Mouse (Mus musculus): ENCODE data around the gene Gm3250. TPM values are rescaled to one million over a fixed set of nuclear protein-coding genes. Genes with fewer than 3 reads are reported as not detected.
"Not testable (repeated sequence)": the region's sequence is repeated elsewhere in the genome, so short reads cannot be mapped to it uniquely, and the experiment has no call there.

Gene Gm3250
- total RNA-seq (2021): not detected

- DNase-seq (ENCODE audit: extremely low spot score in 1 of 2, low spot score in 2 of 2); intact Hi-C loops (cut with DNase I): not testable (repeated sequence)
These were observed at the start of gene Gm3250 for GRCm38 (mm10) chr10:77782442-77782841. Gene Gm3250 (minus strand): TSS chr10:77782542.

DNA sequence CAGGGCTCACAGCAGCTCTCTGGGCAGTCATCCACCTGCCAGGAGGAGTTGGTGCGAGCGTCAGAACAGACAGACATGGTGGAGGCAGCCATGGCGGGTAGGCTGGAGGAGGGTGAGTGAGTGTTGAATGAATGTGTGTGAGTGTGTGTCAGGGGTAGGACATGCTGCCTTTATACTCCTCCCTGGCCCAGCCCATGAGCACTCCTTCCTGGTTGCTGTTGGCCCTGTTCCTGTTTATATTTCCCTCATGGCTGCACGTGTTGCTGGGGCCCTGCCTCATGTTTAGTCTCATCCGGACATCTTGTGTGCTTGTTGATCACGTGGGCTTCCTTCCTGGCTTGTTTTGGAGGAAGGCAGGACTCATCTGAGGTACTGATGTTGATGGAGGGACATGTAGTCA is 44.6 kb upstream of the Gm3250 start, which contains the start of gene Krtap10-4:
Gene Krtap10-4, minus strand, starts transcription at position 145 of the 400 bp plus-strand sequence.
- intact Hi-C loops (cut with DNase I): no loop called here
- no peak for DNase-seq (ENCODE audit: extremely low spot score in 1 of 2, low spot score in 2 of 2)

DNA sequence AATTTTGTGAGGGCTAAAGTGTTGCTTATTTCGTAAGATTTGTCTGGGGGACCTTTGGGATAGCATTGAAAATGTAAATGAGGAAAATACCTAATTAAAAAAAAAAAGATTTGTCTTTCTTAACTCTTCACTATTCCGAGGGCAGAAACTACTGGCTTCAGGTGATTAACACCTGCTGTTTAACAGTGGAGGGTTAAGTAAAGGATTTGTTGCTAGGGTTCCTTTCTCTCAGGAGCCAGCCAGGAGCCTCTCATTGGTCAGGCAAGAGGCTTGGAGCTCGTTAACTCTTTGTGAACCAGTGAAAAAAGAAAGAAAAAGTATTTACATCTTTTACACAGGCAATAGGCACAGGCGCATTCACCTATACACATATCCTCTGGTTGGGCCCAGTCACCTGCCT is 36.9 kb upstream of the Gm3250 start:
- intact Hi-C loops (cut with DNase I): no loop called here
- DNase-seq (ENCODE audit: extremely low spot score in 1 of 2, low spot score in 2 of 2): no peak

- intact Hi-C loops (cut with DNase I): no loop called here
- DNase-seq (ENCODE audit: extremely low spot score in 1 of 2, low spot score in 2 of 2): no peak
These were observed 36.2 kb upstream of the Gm3250 start for GRCm38 (mm10) chr10:77818523-77818922.

GRCm38 (mm10) chr10:77815514-77815913 is 33.2 kb upstream of the Gm3250 start:
- no peak for DNase-seq (ENCODE audit: extremely low spot score in 1 of 2, low spot score in 2 of 2)
- intact Hi-C loops (cut with DNase I): no loop called here

DNA sequence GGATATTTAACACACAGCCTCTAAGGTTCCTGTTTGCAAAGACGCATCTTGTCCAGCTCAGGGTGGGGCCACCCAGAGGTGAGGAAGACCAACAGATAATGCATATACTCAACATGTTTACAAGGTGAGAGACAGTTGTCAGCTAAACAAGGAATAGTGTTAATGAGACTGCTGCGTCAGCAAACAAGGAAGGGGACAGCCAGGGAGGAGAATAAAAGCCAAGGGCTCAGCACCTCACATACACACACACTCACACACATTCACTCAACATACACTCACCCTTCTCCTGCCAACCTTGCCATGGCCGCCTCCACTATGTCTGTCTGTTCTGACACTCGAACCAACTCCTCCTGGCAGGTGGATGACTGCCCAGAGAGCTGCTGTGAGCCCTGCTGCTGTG is 32.0 kb upstream of the Gm3250 start, which contains the start of gene Gm2696:
Gene Gm2696, plus strand, starts transcription at position 301 of the 400 bp plus-strand sequence.
- intact Hi-C loops (cut with DNase I): no loop called here
- DNase-seq (ENCODE audit: extremely low spot score in 1 of 2, low spot score in 2 of 2): no peak

GRCm38 (mm10) chr10:77811743-77812142 is 29.4 kb upstream of the Gm3250 start, which contains the start of gene Gm9507:
Gene Gm9507 (minus strand): TSS chr10:77811843.
- intact Hi-C loops (cut with DNase I): no loop called here
- no peak for DNase-seq (ENCODE audit: extremely low spot score in 1 of 2, low spot score in 2 of 2)

DNA sequence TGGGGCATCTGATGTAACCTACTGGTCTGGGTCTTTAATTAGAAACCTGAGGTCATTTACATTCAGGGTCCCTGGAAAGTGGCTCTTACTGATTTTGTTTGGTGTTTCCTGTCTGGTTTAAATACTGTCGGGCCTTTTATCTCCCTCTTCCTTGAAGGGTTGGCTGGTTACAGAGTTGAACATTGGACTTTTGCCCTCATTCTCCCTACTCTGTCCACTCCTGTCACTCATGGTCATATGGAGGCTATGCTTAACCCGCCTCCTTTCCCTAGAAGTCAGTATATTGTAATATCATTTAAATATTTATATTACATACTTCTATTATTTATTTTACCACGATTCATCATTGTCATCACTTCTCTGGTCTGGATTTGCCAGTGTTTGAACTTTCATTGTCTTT is 21.8 kb upstream of the Gm3250 start:
- DNase-seq (ENCODE audit: extremely low spot score in 1 of 2, low spot score in 2 of 2): no peak
- intact Hi-C loops (cut with DNase I): no loop called here

GRCm38 (mm10) chr10:77798921-77799508 is 16.7 kb upstream of the Gm3250 start, which contains the start of gene Gm19668:
Gene Gm19668 (minus strand): TSS chr10:77799133.
- DNase-seq (ENCODE audit: extremely low spot score in 1 of 2, low spot score in 2 of 2): no peak
- intact Hi-C loops (cut with DNase I): no loop called here

DNA sequence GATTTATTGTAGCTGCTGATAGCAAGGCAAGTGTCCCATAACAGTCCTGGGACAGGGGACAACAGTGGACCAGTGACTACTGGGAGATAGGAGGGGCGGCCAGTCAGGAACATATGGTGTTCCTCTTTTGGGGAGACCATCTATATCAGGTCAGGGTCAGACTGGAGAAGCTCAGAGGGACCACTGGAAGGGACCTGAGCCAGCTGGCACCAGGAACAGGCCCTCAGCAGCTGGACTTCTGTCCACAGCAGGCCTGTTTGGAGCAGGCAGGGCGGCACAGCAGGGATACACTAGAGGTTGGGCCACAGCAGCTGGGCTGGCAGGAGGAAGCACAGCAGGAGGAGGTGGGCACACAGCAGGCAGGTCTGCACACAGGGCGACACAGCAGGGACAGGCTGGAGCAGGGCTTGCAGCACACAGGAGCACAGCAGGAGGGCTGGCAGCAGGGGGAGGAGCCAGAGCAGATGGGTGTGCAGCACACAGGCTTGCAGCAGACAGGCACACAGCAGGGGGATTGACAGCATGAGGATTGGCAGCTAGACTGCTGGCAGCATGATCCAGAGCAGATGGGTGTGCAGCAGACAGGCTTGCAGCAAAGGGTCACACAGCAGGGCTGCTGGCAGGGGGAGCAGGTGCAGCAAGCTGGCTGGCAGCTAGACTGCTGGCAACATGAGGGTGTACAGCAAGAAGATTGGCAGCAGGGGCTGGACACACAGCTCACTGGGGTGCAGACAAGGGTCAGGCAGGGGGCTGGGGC is 16.0 kb upstream of the Gm3250 start:
- DNase-seq (ENCODE audit: extremely low spot score in 1 of 2, low spot score in 2 of 2); intact Hi-C loops (cut with DNase I): not testable (repeated sequence)

DNA sequence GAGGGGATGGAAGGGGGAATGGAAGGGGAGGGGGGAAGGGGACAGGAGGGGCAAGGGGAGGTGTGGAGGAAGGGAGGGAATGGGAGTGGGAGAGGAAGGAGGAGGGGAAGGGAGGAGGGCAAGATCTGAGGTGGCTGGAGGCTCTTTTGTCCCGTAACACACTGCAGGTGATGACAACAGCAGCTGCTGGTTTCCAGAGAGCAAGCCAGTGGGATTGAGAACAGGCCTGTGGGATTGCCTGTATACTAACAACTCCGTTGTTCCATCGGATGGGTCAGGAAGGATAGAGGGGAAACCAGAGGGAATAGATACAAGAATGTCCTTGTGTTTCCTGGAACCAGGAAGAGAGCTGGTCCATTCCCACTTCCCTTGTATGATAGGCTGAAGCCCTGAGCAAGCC is 15.3 kb upstream of the Gm3250 start:
- no peak for DNase-seq (ENCODE audit: extremely low spot score in 1 of 2, low spot score in 2 of 2)
- intact Hi-C loops (cut with DNase I): no loop called here

DNA sequence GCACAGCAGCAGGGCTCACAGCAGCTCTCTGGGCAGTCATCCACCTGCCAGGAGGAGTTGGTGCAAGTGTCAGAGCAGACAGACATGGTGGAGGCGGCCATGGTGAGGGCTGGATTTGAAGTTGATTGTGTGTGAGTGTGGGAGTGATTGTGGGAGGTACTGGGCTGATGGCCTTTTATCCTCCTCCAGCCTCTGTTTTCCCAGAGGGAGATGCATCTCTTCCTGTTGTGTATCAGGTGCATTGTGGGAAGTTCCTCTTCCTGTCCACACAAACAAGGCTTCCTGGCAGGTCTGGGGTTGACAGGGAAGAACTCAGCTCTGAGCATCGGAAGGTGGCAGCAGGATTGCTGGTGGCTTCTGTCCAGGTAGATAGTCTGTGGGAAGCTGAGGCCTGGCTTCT is 12.6 kb upstream of the Gm3250 start, which contains the start of gene Gm9639:
Gene Gm9639, minus strand, starts transcription at position 101 of the 400 bp plus-strand sequence.
- intact Hi-C loops (cut with DNase I): no loop called here
- DNase-seq (ENCODE audit: extremely low spot score in 1 of 2, low spot score in 2 of 2): no peak

DNA sequence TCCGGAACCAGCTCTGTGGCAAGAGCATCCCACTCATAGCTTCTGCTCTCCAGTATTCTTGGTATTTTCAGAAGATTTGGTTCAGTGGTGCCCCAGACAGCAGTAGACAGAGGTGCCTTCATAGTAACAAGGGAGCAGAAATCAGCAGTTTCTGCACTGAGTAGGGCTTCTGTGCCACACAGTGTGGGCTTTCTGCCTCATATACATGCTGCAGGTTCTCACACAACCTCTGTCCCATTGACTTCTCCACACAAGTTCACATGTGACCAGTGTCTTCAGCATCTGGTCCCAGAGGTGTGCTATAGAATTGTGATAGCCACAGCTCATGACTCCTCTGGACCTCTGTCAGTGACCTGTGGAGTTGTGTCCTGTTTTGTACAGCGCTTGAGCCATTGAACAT is 6.3 kb upstream of the Gm3250 start:
- intact Hi-C loops (cut with DNase I): no loop called here
- DNase-seq (ENCODE audit: extremely low spot score in 1 of 2, low spot score in 2 of 2): no peak

DNA sequence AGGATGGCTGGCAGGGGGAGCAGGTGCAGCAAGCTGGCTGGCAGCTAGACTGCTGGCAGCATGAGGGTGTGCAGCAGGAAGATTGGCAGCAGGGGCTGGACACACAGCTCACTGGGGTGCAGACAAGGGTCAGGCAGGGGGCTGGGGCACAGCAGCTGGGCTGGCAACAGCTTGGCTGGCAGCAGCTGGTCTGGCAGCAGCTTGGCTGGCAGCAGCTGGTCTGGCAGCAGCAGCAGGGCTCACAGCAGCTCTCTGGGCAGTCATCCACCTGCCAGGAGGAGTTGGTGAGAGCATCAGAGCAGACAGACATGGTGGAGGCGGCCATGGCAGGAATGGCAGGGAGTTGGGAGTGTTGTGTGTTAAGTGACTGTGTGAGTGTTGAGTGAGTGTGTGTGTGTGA is 5.5 kb upstream of the Gm3250 start, which contains the start of gene Gm7137:
Gene Gm7137, minus strand, starts transcription at position 325 of the 400 bp plus-strand sequence.
- not testable (repeated sequence) for DNase-seq (ENCODE audit: extremely low spot score in 1 of 2, low spot score in 2 of 2)

DNA sequence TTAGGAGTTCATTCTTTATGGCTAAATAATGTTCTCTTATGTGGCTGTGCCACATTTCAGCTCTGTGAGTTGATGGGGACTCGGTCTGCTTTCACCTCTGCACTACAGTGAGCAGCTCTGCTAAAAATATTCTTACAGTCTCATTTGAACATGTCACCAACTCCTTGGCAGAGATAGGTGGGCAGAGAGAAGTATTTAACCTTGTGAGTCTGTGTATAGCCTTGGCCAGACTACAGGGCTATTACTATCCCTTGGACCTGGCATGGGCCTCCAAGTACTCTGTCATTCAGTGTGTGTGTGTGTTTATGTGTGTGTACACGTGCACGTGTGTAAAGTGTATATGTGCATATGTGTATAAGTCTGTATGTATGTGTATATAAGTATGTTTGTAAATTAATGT is 1.1 kb upstream of the Gm3250 start:
- DNase-seq (ENCODE audit: extremely low spot score in 1 of 2, low spot score in 2 of 2); intact Hi-C loops (cut with DNase I): not testable (repeated sequence)

More for the DNA sequence above, 5.5 kb upstream of the Gm3250 start, which contains the start of gene Gm7137:
- intact Hi-C loops (cut with DNase I): not testable (repeated sequence)

DNA sequence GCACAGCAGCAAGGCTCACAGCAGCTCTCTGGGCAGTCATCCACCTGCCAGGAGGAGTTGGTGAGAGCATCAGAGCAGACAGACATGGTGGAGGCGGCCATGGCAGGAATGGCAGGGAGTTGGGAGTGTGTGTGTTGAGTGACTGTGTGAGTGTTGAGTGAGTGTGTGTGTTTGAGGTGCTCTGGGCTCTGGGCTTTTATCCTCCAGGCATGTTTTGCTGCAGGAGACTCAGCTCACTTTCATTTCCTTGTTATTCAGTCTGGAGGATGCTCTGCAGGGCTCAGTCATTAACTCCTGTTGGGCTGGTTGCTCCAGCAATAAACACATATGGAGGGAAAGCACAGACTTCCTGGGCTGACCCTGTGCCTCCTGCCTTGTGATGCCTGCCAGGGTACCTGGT is 5.5 kb downstream of the Gm3250 start, which contains the start of gene Gm7138:
Gene Gm7138, minus strand, starts transcription at position 101 of the 400 bp plus-strand sequence.
- DNase-seq (ENCODE audit: extremely low spot score in 1 of 2, low spot score in 2 of 2); intact Hi-C loops (cut with DNase I): not testable (repeated sequence)

DNA sequence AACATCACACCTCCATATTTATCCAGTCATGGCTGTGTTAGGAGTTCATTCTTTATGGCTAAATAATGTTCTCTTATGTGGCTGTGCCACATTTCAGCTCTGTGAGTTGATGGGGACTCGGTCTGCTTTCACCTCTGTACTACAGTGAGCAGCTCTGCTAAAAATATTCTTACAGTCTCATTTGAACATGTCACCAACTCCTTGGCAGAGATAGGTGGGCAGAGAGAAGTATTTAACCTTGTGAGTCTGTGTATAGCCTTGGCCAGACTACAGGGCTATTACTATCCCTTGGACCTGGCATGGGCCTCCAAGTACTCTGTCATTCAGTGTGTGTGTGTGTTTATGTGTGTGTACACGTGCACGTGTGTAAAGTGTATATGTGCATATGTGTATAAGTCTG is 10.2 kb downstream of the Gm3250 start:
- DNase-seq (ENCODE audit: extremely low spot score in 1 of 2, low spot score in 2 of 2); intact Hi-C loops (cut with DNase I): not testable (repeated sequence)

- intact Hi-C loops (cut with DNase I); DNase-seq (ENCODE audit: extremely low spot score in 1 of 2, low spot score in 2 of 2): not testable (repeated sequence)
These were observed 11.1 kb downstream of the Gm3250 start, which contains the start of gene Gm3238 for GRCm38 (mm10) chr10:77771225-77771624. Gene Gm3238 (minus strand): TSS chr10:77771325.

- intact Hi-C loops (cut with DNase I): no loop called here
These were observed 12.6 kb downstream of the Gm3250 start for GRCm38 (mm10) chr10:77769727-77770126.

DNA sequence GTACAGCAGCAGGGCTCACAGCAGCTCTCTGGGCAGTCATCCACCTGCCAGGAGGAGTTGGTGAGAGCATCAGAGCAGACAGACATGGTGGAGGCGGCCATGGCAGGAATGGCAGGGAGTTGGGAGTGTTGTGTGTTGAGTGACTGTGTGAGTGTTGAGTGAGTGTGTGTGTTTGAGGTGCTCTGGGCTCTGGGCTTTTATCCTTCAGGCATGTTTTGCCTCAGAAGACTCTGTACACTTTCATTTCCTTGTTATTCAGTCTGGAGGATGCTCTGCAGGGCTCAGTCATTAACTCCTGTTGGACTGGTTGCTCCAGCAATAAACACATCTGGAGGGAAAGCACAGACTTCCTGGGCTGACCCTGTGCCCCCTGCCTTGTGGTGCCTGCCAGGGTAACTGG is 22.8 kb downstream of the Gm3250 start, which contains the start of gene Gm3233:
Gene Gm3233, minus strand, starts transcription at position 101 of the 400 bp plus-strand sequence.
- DNase-seq (ENCODE audit: extremely low spot score in 1 of 2, low spot score in 2 of 2); intact Hi-C loops (cut with DNase I): not testable (repeated sequence)

More at GRCm38 (mm10) chr10:77769727-77770126, 12.6 kb downstream of the Gm3250 start:
- no peak for DNase-seq (ENCODE audit: extremely low spot score in 1 of 2, low spot score in 2 of 2)
